Mouse (Mus musculus) thymus, adult 2 months (tissue): ENCODE measurements around the gene Rhebl1. TPM values are rescaled to one million over a fixed set of nuclear protein-coding genes. Genes with fewer than 3 reads are reported as not detected.

Experiments used
- DNase-seq: peaks from one replicate; pipeline ENCODE4 v3.0.0; 2021
- H3K27ac ChIP-seq: fragments of 200-500 bp; 2 replicates; pipeline ENCODE4 v1.5.1; 2012; ENCODE audit warnings: low read length, control low read depth; ENCODE audit not compliant: control insufficient read depth, insufficient read depth
- H3K27me3 ChIP-seq: fragments of 200-500 bp; 2 replicates; pipeline ENCODE4 v1.6.1; 2012; ENCODE audit warnings: mild to moderate bottlenecking, low read length, moderate library complexity, mixed read lengths; ENCODE audit not compliant: control insufficient read depth, insufficient read depth
- H3K36me3 ChIP-seq: fragments of 200-500 bp; 2 replicates; pipeline ENCODE4 v1.6.1; 2012; ENCODE audit warnings: mild to moderate bottlenecking, low read length, moderate library complexity; ENCODE audit not compliant: control insufficient read depth, insufficient read depth
- H3K4me1 ChIP-seq: fragments of 200-500 bp; replicated peaks from 2 replicates; pipeline ENCODE4 v1.6.1; 2012; ENCODE audit warnings: low read length; ENCODE audit not compliant: control insufficient read depth, insufficient read depth
- H3K4me3 ChIP-seq: fragments of 200-500 bp; 2 replicates; pipeline ENCODE4 v1.5.1; 2012; ENCODE audit warnings: mild to moderate bottlenecking, low read length, control low read depth, moderate library complexity; ENCODE audit not compliant: control insufficient read depth, insufficient read depth
- CTCF ChIP-seq: fragments of 200-500 bp; IDR thresholded peaks from 2 replicates; pipeline ENCODE4 v1.5.1; 2012; ENCODE audit warnings: mild to moderate bottlenecking, control low read depth, low read length, moderate library complexity, borderline replicate concordance; ENCODE audit not compliant: control insufficient read depth, poor library complexity, insufficient read depth; ENCODE audit errors: extremely low read depth
- POLR2A ChIP-seq: fragments of 200-500 bp; IDR thresholded peaks from 2 replicates; pipeline ENCODE4 v1.6.1; 2012; ENCODE audit warnings: mild to moderate bottlenecking, low read length, control low read depth, moderate library complexity; ENCODE audit not compliant: control insufficient read depth, poor library complexity, insufficient read depth; ENCODE audit errors: extremely low read depth
- WGBS: fragments of 180-500 bp; shearing (Covaris S2); methylation state at CpG from one replicate; pipeline ENCODE4 v1.1.7; 2018; 5-methylcytosine and 5-hydroxymethylcytosine counted together
- polyA plus RNA-seq: library from polyadenylated mRNA; depleted of rRNA; stranded (reverse); fragments of >200 nt; gene quantifications from 2 replicates; pipeline ENCODE4 v1.2.3, GENCODE M21; 2012

Gene Rhebl1
- polyA plus RNA-seq, 1 experiment, result 9.8 TPM

DNA sequence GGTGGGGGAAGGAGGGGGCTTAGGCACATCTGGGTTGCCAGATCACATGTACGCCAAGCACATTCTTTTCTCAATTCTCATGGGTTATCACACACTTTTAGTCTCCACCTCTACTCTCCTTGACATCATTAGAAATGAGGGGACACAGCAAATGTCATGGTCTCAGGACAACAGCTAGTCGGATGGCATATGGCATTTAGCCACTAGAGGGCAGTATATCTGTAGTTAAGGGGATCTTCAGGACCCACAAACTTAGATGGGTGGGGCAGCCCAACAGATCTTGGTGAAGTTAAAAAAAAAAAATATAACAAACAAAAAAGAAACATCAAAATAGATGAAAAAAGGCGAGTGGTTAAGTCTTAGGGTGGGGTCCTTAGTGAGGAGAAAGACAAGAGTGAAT, 17.0 kb downstream of the Rhebl1 start:
- H3K27me3 ChIP-seq, result no peaks in the 10 kb centered on the region
- H3K4me1 ChIP-seq, result peaks cover 11% of the 10 kb centered on the region
- TF ChIP-seq CTCF, result no peak
- TF ChIP-seq POLR2A, result no peak
- H3K4me3 ChIP-seq, result no peak overlapping the region
- 24% methylated on average over 3 of the region's 3 CpGs for WGBS
- DNase-seq, result peak; percentile 68
- H3K36me3 ChIP-seq, result no peaks in the 10 kb centered on the region
- H3K27ac ChIP-seq, result no peak overlapping the region

DNA sequence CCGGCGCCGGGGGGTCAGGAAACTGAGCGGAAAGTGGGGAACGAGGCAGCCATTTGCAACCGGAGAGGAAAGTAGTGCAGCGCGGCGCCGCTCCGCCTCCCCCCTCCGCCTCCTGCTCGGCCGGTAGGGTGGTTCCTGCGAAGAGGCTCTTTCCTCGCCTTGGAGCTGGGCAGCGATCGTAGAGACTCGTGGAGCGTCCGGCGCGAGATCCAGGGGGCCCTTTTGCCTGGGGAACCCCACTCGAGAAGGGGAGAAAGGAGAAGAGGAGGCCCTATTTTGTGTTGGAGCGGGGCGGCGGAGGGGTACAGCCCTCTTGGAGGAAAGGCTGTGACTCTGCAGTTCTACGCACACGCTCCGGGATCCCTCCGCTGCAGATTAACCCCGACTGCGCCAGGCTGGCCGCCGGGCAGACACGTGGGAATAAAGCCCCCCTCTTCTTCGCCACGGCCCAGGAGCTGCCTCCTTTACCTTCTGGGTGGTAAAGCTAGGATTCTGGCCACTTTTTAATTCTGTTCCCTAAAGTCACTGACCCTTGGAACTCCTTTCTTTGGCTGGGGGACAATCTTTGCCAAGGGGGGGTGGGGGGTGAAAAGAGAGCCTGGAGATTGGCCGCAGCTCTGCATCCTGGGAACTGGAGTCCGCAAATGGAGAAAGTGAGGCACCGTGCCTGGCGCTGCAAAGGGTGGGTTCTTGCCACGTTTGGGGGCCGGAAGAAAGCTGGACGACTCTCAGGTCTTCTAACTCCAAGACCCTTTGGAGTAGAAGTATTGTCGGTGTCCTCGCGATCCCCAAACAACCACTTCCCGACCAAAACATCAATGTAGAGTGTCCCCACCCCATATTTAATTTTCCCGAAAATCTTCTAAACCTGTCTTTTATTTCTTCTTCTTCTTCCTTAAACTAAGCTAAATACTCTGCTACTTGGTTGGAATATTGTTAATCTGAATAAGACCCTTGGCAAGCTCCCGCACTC, 22.1 kb downstream of the Rhebl1 start:
- Histone ChIP-seq H3K27me3 (no peaks in the 10 kb centered on the region), H3K36me3 (no peaks in the 10 kb centered on the region), H3K27ac (peak overlapping the region; percentile 84), H3K4me3 (peak overlapping the region; percentile 98), H3K4me1 (peaks cover 26% of the 10 kb centered on the region)
- DNase-seq, result peak; percentile 91
- WGBS, result 2% methylated on average over 51 of the region's 51 CpGs
- TF ChIP-seq POLR2A (peak; percentile 44; the same call in 1 of the 2 replicates), CTCF (peak; percentile 49; the same call in 1 of the 2 replicates)

DNA sequence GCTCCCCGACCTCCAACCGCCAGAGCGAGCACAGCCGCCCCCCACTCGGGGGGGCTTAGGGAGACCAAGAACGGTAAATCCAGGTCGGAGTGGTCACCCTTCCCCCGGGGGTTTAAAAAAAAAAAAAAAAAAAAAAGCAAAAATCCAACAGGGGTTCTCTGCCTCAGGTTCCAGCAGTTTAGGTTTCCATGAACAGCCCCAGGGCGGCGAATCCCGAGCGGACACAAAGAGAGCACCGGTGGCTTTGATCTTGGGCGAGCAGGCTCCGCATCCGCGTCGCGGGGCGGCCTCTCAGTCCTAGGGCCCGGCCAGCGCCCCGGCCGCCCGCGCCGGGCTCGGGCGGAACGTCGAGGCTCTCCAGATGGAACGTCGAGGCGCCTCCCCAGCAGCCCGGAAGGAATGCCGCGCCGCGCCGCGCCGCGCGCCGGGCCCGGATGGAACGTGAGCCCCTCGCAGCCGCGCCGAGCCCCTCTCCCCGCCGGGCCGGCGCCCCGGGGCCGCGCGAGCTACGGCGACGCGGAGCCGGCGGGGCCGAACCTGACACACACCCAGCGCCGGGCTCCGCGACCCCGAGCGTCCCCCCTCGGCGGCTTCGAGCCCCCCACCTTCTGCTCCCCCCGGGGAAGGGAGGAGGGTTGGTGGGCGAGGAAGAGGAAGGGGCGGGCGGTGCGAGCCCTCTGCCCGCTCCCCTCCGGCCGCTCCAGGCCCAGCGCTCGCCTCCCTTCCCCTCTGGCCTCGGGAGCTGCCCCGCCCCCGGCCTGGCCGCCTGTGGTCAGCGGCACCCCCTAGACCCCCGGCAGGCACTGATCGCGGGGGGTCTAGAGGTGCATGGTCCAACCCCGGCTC, 23.0 kb downstream of the Rhebl1 start, which contains the start of gene Kmt2d:
Kmt2d (minus strand) TSS at position 135 of the 846 bp plus-strand sequence.
- under 1% methylated on average over 82 of the region's 94 CpGs for WGBS

DNA sequence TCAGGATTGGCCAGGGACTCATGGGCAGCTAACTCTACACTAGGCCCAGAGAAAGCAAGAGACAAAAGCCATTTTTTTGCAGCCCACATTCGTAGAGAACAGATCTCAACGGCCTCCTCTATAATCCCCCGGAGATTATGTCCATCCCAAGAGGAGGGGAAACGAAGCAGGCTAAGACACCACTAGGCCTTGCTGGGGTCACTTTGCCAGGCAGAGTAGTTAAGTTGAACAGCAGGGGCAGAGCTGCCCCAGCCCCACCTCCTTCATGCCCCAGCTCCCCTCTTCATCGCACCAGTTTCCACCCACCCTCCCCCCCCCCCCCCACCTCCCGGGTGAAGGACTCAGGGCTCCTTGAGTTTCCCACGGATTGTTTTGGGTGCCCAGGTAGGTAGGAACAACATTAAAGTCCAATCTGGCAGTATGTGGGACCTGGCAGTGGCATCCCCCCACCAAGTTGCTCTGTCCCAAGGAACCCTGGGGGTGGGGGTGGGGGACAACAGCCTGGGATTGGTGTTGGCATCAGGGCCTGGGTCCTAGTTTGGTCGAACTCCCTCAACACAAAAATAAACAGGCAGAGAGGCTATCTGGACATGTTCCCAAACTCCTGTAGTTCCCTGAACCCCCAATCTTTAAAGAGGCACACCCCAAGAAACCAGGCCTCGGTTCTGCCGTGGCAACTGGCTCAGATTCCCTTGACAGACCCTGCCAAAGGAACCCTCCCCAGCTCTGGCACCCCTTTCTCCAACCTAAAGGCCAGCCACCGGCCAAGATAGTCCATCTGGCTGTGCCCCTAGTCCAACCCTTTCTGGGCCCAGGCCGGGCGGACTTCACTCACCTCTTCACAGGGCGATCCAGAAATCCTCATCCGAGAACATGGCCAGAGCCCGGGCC, 23.9 kb downstream of the Rhebl1 start:
- DNase-seq, result peak; percentile 40
- H3K27me3 ChIP-seq, result no peaks in the 10 kb centered on the region
- WGBS, result under 1% methylated on average over 16 of the region's 16 CpGs
- peaks cover 27% of the 10 kb centered on the region for H3K4me1 ChIP-seq
- no peak for TF ChIP-seq POLR2A
- no peak for TF ChIP-seq CTCF
- H3K27ac ChIP-seq, result peak overlapping the region; percentile 84; the same call in 1 of the 2 replicates
- H3K36me3 ChIP-seq, result peaks cover 7% of the 10 kb centered on the region
- H3K4me3 ChIP-seq, result peak overlapping the region; percentile 98

More for the DNA sequence above, 23.0 kb downstream of the Rhebl1 start, which contains the start of gene Kmt2d:
- no peak; the same call in 1 of the 2 replicates for TF ChIP-seq POLR2A
- TF ChIP-seq CTCF, result 0 out of 2 replicates have a peak, but pooled peaks have one; percentile 38
- peak; percentile 48 for DNase-seq
- peak within 1 kb of the TSS; percentile 98 for H3K4me3 ChIP-seq
- H3K4me1 ChIP-seq, result peaks cover 27% of the 10 kb centered on the region
- H3K27ac ChIP-seq, result peak within 1 kb of the TSS; percentile 84
- H3K27me3 ChIP-seq, result no peaks in the 10 kb centered on the region
- peaks cover 4% of the 10 kb centered on the region for H3K36me3 ChIP-seq

DNA sequence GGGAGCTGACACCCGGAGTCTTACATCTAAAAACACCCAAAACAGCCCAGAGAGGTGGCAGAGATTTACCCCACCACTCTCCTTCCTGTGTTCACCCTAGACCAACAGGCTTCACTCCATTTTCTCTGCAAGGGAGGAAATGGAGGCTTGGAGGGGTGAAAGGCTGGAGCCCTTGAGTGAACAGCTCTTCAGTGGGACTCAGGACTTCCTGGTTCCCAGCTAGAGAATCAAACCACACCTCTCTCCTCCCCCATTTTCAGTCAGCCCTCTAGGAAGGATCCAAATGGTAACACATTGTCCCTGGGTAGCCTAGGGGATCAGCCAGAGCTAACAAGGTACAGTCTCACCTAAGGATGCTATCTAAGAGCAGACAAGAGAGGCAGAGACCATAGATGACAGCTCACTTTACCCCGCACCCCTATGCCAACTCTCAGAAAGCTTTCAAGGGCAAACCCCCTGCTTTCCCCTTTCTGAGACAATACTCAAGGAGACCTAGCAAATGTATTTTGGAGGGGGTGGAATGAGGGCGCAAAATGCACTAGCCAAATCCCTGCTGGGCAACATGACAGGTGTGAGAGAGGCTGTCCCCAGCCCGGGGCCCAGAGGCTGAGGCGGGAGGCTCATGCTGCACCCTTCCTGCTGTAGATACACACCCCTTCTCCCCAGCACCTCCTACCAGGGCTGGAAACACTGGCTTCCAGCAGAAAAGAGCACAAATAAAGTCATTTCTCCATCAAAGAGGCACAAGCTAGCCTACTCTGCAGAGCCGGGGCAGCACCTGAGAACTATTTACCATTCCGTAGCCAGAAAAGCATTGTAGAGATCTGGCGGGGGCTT, 24.8 kb downstream of the Rhebl1 start:
- H3K4me1 ChIP-seq, result peaks cover 27% of the 10 kb centered on the region
- peaks cover 16% of the 10 kb centered on the region for H3K36me3 ChIP-seq
- TF ChIP-seq CTCF, result no peak
- no peak for TF ChIP-seq POLR2A
- 3% methylated on average over 8 of the region's 8 CpGs for WGBS
- H3K27me3 ChIP-seq, result no peaks in the 10 kb centered on the region
- DNase-seq, result peak; percentile 32
- H3K27ac ChIP-seq, result peak overlapping the region; percentile 58; the same call in 1 of the 2 replicates
- peak overlapping the region; percentile 98 for H3K4me3 ChIP-seq
